Mouse (Mus musculus): ENCODE results near the gene Gm45713. TPM values are rescaled to one million over a fixed set of nuclear protein-coding genes. Genes with fewer than 3 reads are reported as not detected.
A peak's percentile ranks its signal among the peaks of the same experiment; 100 is the strongest.

The Gm45713 gene
- polyA plus RNA-seq, 1 experiment from 2014 or later, result 0.20 TPM

DNA sequence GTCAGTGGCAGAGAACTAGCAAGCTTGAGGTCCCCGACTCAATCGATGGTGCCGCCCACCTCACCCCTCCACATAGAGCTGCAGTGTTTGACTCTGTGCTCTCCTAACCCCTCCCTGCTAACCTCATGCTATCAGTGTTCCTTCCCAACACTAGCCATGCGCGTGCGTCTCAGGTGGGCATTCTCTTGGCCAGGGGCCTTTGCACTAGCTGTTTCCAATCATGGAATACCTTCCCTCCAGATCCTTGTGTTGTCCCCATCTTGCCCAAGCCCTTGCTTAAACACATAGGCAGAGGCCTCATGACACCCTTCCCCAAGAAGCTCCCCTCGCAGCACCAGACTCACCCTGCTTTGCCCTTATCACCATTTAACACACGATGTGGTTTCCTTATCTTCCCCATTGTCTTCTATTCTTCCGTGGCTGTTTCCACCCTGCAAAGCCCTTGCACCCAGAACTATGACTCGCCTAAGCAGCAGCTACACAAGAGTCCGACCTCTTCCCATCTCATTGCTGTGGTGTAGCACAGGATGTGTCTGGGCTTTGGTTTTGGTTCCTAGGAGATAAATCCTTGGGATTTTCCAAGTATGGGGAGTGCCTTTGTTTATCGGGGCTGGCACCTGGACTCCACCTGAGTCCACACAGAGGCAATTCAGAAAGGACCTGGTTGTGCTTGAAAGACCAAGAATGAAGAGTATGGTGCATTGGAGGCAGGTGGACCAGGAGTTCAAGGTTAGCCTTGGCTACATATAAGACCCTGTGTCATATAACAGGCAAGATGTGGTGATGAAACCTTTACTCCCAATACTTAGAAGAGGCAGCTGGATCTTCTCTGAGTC, 1.4 kb upstream of the Gm45713 start:
- ATAC-seq (replicated peaks; ENCODE audit: insufficient number of reproducible peaks, low FRiP score, low TSS enrichment, low read depth) (no peak), DNase-seq (ENCODE audit: low spot score) (no peak)
- no peak overlapping the region for H3K4me3 ChIP-seq (ENCODE audit: low read depth, low read length)
- no peaks in the 10 kb centered on the region for H3K4me1 ChIP-seq (ENCODE audit: control insufficient read depth, insufficient read depth, low read length)
- H3K4me2 ChIP-seq (ENCODE audit: low read depth, low read length), result no peak overlapping the region
- H3K27ac ChIP-seq (replicated peaks; ENCODE audit: low read depth, low read length), result no peak overlapping the region
- WGBS, result 82% methylated on average over 12 of the region's 12 CpGs
- no peaks in the 10 kb centered on the region for H3K9me3 ChIP-seq (replicated peaks; ENCODE audit: control insufficient read depth, low read length)
- no peaks in the 10 kb centered on the region for H3K27me3 ChIP-seq (ENCODE audit: control insufficient read depth, insufficient read depth, low read length)
- H3K9ac ChIP-seq (replicated peaks; ENCODE audit: low read length), result no peak overlapping the region
- H3K36me3 ChIP-seq (replicated peaks; ENCODE audit: control insufficient read depth, insufficient read depth, low read depth, low read length), result no peaks in the 10 kb centered on the region; the same call in 1 of the 2 replicates

DNA sequence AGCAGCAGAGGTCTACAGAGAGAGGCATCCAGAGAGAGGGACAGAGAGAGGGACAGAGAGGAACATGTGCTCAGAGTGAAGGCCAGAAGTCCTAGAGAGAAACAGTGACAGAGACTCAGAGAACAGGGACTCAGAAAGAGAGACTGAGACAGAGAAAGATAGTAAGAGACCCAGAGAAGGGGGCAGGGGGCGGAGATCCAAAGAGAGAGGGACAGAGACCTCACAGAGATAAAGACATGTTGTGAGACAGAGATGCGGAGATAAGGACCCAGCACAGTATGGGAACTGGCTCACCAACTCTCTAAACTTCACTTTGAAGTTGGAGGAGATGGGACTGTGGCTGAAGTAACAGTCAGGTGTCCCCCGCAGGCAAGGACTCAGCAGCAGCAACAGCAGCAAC, 661 bp downstream of the Gm45713 start:
- H3K36me3 ChIP-seq (replicated peaks; ENCODE audit: control insufficient read depth, insufficient read depth, low read depth, low read length), result no peaks in the 10 kb centered on the region
- DNase-seq (ENCODE audit: low spot score) (no peak), ATAC-seq (replicated peaks; ENCODE audit: insufficient number of reproducible peaks, low FRiP score, low TSS enrichment, low read depth) (no peak)
- H3K27ac ChIP-seq (replicated peaks; ENCODE audit: low read depth, low read length), result no peak overlapping the region
- no peak overlapping the region; the same call in 1 of the 2 replicates for H3K4me2 ChIP-seq (ENCODE audit: low read depth, low read length)
- H3K9me3 ChIP-seq (replicated peaks; ENCODE audit: control insufficient read depth, low read length), result no peaks in the 10 kb centered on the region
- no peak overlapping the region for H3K9ac ChIP-seq (replicated peaks; ENCODE audit: low read length)
- H3K4me3 ChIP-seq (ENCODE audit: low read depth, low read length), result no peak overlapping the region
- no peaks in the 10 kb centered on the region for H3K4me1 ChIP-seq (ENCODE audit: control insufficient read depth, insufficient read depth, low read length)
- no peaks in the 10 kb centered on the region for H3K27me3 ChIP-seq (ENCODE audit: control insufficient read depth, insufficient read depth, low read length)
- WGBS, result 79% methylated on average over 3 of the region's 3 CpGs

DNA sequence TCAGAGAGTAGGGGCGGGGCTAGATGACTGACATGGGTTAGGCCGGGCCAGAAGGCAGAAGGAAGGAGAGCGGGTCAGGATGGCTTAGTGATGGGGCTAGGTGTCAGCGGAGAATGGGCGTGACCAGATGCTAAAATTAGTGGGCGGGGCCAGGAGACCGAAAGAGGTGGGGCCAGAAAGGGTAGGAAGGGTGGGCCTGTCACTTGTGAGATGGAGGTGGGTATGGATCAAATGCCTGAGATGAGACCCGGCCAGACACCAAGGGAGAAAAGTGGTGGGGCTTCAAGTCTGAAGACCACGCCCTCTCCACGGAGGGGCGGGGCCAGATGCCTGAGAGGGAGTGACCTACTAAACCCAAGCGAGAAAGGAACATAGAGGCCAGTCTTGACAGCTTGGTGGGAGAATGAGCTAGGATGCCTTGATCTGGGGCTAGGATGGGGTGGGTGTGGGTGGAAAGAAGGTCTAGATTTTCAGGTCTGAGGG, 1.4 kb downstream of the Gm45713 start:
- H3K9me3 ChIP-seq (replicated peaks; ENCODE audit: control insufficient read depth, low read length), result no peaks in the 10 kb centered on the region

DNA sequence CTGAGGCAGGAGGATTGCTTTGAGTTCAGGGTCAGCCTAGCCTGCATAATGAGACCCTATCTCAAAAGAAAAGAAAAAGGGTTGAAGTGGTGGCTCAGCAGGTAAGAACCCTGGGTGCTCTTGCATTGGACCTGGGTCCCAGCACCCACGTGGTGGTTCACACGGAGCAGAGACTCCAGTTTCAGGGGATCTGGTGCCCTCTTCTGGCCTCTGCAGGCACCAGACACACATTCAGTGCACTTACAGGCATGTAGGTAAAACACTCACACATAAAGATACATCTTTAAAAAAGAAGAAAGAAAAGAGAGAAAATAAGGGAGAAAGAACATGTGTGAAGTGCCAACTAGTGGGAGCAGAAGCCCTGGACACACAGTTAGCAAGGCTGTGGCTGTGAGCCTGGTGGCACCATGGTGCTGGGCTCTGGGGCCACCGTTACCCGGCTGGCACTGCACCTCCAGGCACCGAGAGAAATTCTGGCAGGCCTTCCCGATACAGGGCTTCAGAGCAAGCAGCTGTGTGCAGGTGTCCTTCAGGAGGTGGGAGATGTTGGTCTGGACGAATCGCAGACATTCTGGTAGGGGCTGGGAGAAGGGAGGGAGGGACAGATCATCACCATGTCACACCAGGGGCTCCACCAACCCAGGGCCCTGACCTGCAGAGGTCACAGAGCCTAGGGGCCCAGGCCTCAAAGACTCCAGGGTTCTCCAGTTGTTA, 2.4 kb downstream of the Gm45713 start:
- H3K36me3 ChIP-seq (replicated peaks; ENCODE audit: control insufficient read depth, insufficient read depth, low read depth, low read length), result no peaks in the 10 kb centered on the region
- ATAC-seq (replicated peaks; ENCODE audit: insufficient number of reproducible peaks, low FRiP score, low TSS enrichment, low read depth) (no peak), DNase-seq (ENCODE audit: low spot score) (no peak)
- H3K27ac ChIP-seq (replicated peaks; ENCODE audit: low read depth, low read length), result no peak overlapping the region
- H3K9ac ChIP-seq (replicated peaks; ENCODE audit: low read length), result no peak overlapping the region
- 75% methylated on average over 8 of the region's 8 CpGs for WGBS
- H3K4me2 ChIP-seq (ENCODE audit: low read depth, low read length), result no peak overlapping the region
- H3K4me3 ChIP-seq (ENCODE audit: low read depth, low read length), result no peak overlapping the region
- H3K4me1 ChIP-seq (ENCODE audit: control insufficient read depth, insufficient read depth, low read length), result no peaks in the 10 kb centered on the region
- H3K27me3 ChIP-seq (ENCODE audit: control insufficient read depth, insufficient read depth, low read length), result no peaks in the 10 kb centered on the region
- H3K9me3 ChIP-seq (replicated peaks; ENCODE audit: control insufficient read depth, low read length), result no peaks in the 10 kb centered on the region

More for the DNA sequence above, 1.4 kb downstream of the Gm45713 start:
- no peak for ATAC-seq (replicated peaks; ENCODE audit: insufficient number of reproducible peaks, low FRiP score, low TSS enrichment, low read depth)
- Histone ChIP-seq H3K36me3 (replicated peaks; ENCODE audit: control insufficient read depth, insufficient read depth, low read depth, low read length) (no peaks in the 10 kb centered on the region), H3K27me3 (ENCODE audit: control insufficient read depth, insufficient read depth, low read length) (no peaks in the 10 kb centered on the region), H3K4me1 (ENCODE audit: control insufficient read depth, insufficient read depth, low read length) (no peaks in the 10 kb centered on the region), H3K4me2 (ENCODE audit: low read depth, low read length) (no peak overlapping the region; the same call in 1 of the 2 replicates), H3K9ac (replicated peaks; ENCODE audit: low read length) (no peak overlapping the region), H3K27ac (replicated peaks; ENCODE audit: low read depth, low read length) (no peak overlapping the region), H3K4me3 (ENCODE audit: low read depth, low read length) (no peak overlapping the region)
- 5% methylated on average over 12 of the region's 12 CpGs for WGBS
- DNase-seq (ENCODE audit: low spot score), result peak; percentile 39

DNA sequence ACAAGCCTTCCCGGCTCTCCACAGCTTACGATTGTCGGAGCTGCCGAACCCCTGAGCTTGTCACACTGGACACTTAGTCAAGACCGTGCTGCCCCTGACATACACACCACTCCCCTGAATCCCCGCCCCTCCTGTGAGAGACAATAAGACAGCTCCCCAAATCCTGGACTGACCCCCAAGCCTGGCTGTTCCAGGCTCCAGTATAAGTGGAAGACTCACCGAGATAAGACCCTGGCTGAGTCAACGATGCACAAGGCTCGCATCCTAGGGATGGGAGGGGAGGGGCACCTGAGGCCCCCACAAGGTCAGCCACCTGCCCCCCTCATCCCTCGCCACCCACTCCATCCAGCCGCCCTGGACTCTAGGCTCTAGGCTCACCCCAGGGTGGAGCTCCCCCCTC, 4.2 kb downstream of the Gm45713 start:
- Histone ChIP-seq H3K4me1 (ENCODE audit: control insufficient read depth, insufficient read depth, low read length) (no peaks in the 10 kb centered on the region; the same call in 1 of the 2 replicates), H3K4me3 (ENCODE audit: low read depth, low read length) (no peak overlapping the region), H3K27me3 (ENCODE audit: control insufficient read depth, insufficient read depth, low read length) (no peaks in the 10 kb centered on the region), H3K27ac (replicated peaks; ENCODE audit: low read depth, low read length) (no peak overlapping the region), H3K4me2 (ENCODE audit: low read depth, low read length) (no peak overlapping the region), H3K36me3 (replicated peaks; ENCODE audit: control insufficient read depth, insufficient read depth, low read depth, low read length) (no peaks in the 10 kb centered on the region; the same call in none of the 2 replicates), H3K9me3 (replicated peaks; ENCODE audit: control insufficient read depth, low read length) (no peaks in the 10 kb centered on the region), H3K9ac (replicated peaks; ENCODE audit: low read length) (peak overlapping the region; percentile 13; the same call in 1 of the 2 replicates)
- no peak for DNase-seq (ENCODE audit: low spot score)
- WGBS, result 75% methylated on average over 11 of the region's 11 CpGs
- ATAC-seq (replicated peaks; ENCODE audit: insufficient number of reproducible peaks, low FRiP score, low TSS enrichment, low read depth), result no peak

DNA sequence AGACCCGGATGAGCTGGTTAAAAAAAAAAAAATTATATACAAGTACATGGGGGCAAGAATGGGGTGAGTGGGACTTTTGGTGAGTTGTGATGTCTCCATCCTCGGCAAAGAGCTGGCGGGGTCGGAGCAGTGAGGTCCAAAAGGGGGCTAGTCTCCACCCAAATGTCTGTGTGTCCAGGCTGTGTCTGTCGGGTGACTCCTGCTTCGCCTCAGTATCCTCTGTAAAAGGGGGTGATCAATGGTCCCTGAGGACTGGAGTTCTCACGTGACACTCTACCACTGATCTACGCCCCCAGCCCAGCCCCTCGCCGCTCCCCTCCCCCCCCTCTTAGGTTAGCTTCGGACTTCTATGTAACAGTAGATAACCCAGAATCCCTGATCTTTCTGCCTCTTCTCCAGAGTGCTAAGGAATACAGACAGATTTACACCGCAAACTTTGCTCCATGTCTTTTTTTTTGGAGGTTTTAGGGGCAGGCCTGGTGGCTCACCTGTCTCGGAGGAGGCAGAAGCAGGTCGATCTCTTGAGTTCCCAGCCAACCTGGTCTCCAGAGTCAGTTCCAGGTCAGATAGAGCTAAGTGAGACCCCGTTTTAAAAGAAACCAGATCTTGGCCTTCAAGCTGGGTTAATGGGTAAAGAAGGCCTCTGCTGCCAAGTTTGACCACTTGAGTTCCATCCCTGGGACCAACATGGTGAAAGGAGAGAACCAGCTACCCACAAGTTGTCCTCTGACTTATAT, 6.1 kb downstream of the Gm45713 start:
- no peaks in the 10 kb centered on the region; the same call in 1 of the 2 replicates for H3K4me1 ChIP-seq (ENCODE audit: control insufficient read depth, insufficient read depth, low read length)
- H3K27ac ChIP-seq (replicated peaks; ENCODE audit: low read depth, low read length), result no peak overlapping the region
- DNase-seq (ENCODE audit: low spot score) (no peak), ATAC-seq (replicated peaks; ENCODE audit: insufficient number of reproducible peaks, low FRiP score, low TSS enrichment, low read depth) (no peak)
- peak overlapping the region; percentile 37; the same call in 1 of the 2 replicates for H3K9ac ChIP-seq (replicated peaks; ENCODE audit: low read length)
- H3K4me3 ChIP-seq (ENCODE audit: low read depth, low read length), result no peak overlapping the region; the same call in 1 of the 2 replicates
- H3K36me3 ChIP-seq (replicated peaks; ENCODE audit: control insufficient read depth, insufficient read depth, low read depth, low read length), result peaks cover 5% of the 10 kb centered on the region
- peak overlapping the region; percentile 64; the same call in 1 of the 2 replicates for H3K4me2 ChIP-seq (ENCODE audit: low read depth, low read length)
- whole genome bisulfite sequencing, result 50% methylated on average over 15 of the region's 15 CpGs
- no peaks in the 10 kb centered on the region for H3K27me3 ChIP-seq (ENCODE audit: control insufficient read depth, insufficient read depth, low read length)
- no peaks in the 10 kb centered on the region for H3K9me3 ChIP-seq (replicated peaks; ENCODE audit: control insufficient read depth, low read length)

DNA sequence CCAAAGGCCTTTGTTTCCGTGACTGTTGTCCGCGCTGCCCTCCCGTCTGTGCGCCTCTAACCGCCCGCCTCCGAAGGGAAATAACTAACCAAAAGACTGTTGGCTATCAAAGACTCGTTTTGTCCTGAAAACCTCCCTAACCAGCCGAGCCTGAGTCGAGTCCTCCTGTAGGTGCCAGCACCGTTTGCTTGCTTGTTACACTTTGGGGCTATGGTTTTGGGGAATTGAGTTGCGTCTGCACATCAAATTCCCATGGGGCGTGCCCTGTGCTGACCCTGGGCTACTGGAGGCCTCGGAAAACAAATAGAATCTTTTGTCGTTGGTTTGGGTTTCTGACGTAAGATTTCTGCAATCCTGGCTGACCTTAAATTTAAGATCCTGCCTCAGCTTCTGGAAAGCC, 6.7 kb downstream of the Gm45713 start:
- Histone ChIP-seq H3K4me2 (ENCODE audit: low read depth, low read length) (peak overlapping the region; percentile 64), H3K9me3 (replicated peaks; ENCODE audit: control insufficient read depth, low read length) (no peaks in the 10 kb centered on the region), H3K27ac (replicated peaks; ENCODE audit: low read depth, low read length) (peak overlapping the region; percentile 90), H3K9ac (replicated peaks; ENCODE audit: low read length) (peak overlapping the region; percentile 79), H3K27me3 (ENCODE audit: control insufficient read depth, insufficient read depth, low read length) (no peaks in the 10 kb centered on the region), H3K4me3 (ENCODE audit: low read depth, low read length) (peak overlapping the region; percentile 52), H3K36me3 (replicated peaks; ENCODE audit: control insufficient read depth, insufficient read depth, low read depth, low read length) (peaks cover 5% of the 10 kb centered on the region), H3K4me1 (ENCODE audit: control insufficient read depth, insufficient read depth, low read length) (no peaks in the 10 kb centered on the region; the same call in 1 of the 2 replicates)
- no peak; the same call in 1 of the 2 replicates for ATAC-seq (replicated peaks; ENCODE audit: insufficient number of reproducible peaks, low FRiP score, low TSS enrichment, low read depth)
- under 1% methylated on average over 17 of the region's 17 CpGs for WGBS
- DNase-seq (ENCODE audit: low spot score), result peak; percentile 70

Data from embryonic facial prominence, embryonic 11.5 days (tissue).